ENCODE assay signal across 8 mouse cellular contexts in genomic region chr4:40703710-40704275, GRCm38 (mm10). TPM values are rescaled to one million over a fixed set of nuclear protein-coding genes. Genes with fewer than 3 reads are reported as not detected.
A peak's percentile ranks its signal among the peaks of the same experiment; 100 is the strongest.
DNase-seq lines count a peak whose midpoint lies in the region; ATAC-seq and TF ChIP-seq lines count a peak whose summit lies in the region.

No protein-coding gene starts in this region.

- no peaks in the 10 kb centered on the region for H3K36me3 ChIP-seq in testis, adult 2 months (ENCODE audit: control insufficient read depth, insufficient read depth, low read length)
- H3K36me3 ChIP-seq in intestine, embryonic 14.5 days (ENCODE audit: control insufficient read depth, insufficient read depth, low read length) = no peaks in the 10 kb centered on the region
- no peaks in the 10 kb centered on the region for H3K36me3 ChIP-seq in myocyte (ENCODE audit: control insufficient read depth, insufficient read depth)

- peak overlapping the region; percentile 97 for H3K27ac ChIP-seq in testis, adult 2 months (ENCODE audit: control insufficient read depth, insufficient read depth, low read depth, low read length)
- peak overlapping the region; percentile 97 for H3K27ac ChIP-seq in intestine, embryonic 14.5 days (ENCODE audit: low read depth)

- H3K27me3 ChIP-seq in testis, adult 2 months (ENCODE audit: control insufficient read depth, insufficient read depth, low read length) = no peaks in the 10 kb centered on the region
- no peaks in the 10 kb centered on the region for H3K27me3 ChIP-seq in intestine, embryonic 14.5 days (replicated peaks; ENCODE audit: control insufficient read depth, insufficient read depth, low read length)
- H3K27me3 ChIP-seq in myocyte (ENCODE audit: control insufficient read depth, insufficient read depth, insufficient read length) = no peaks in the 10 kb centered on the region

- ATAC-seq in intestine, embryonic 14.5 days (replicated peaks; ENCODE audit: low FRiP score, low TSS enrichment, low read depth) = no peak
- no peak for ATAC-seq in frontal cortex, adult (ENCODE audit: low TSS enrichment)

- peak overlapping the region; percentile 24 for H3ac ChIP-seq in myocyte (ENCODE audit: control insufficient read depth, insufficient read length)

- peak overlapping the region; percentile 96 for H3K4me3 ChIP-seq in testis, adult 2 months (ENCODE audit: control insufficient read depth, low read depth, low read length)
- H3K4me3 ChIP-seq in intestine, embryonic 14.5 days (ENCODE audit: low read depth, low read length) = peak overlapping the region; percentile 66
- peak overlapping the region; percentile 81 for H3K4me3 ChIP-seq in myocyte

- peak overlapping the region; percentile 90 for H3K4me2 ChIP-seq in intestine, embryonic 14.5 days (ENCODE audit: low read length)
- peak overlapping the region; percentile 88 for H3K4me2 ChIP-seq in myocyte (ENCODE audit: low read depth)

- 14% methylated on average over 9 of the region's 9 CpGs for WGBS in intestine, embryonic 14.5 days

- peak; percentile 22 for DNase-seq in adrenal gland, postnatal 10 days
- no peak for DNase-seq in adrenal gland, postnatal 4 days (ENCODE audit: low spot score in 2 of 2)
- DNase-seq in testis, postnatal 14 days (ENCODE audit: low spot score) = no peak
- DNase-seq in intestine, embryonic 14.5 days (ENCODE audit: low spot score) = no peak
- no peak for DNase-seq in thymus, postnatal 4 days

- peaks cover 22% of the 10 kb centered on the region for H3K79me2 ChIP-seq in myocyte (ENCODE audit: control insufficient read depth, insufficient read depth)

- no peak for TF ChIP-seq POLR2A in testis, adult 2 months (IDR thresholded peaks at IDR 0.05; ENCODE audit: control insufficient read depth, low read depth, low read length)
- TF ChIP-seq POLR2A in myocyte (IDR thresholded peaks at IDR 0.05; ENCODE audit: insufficient read length, low read depth) = no peak

- TF ChIP-seq CTCF in testis, adult 2 months (IDR thresholded peaks at IDR 0.05; ENCODE audit: control insufficient read depth, insufficient read depth, insufficient replicate concordance, low read depth, low read length) = no peak

- peaks cover 2% of the 10 kb centered on the region; the same call in 1 of the 2 replicates for H3K4me1 ChIP-seq in testis, adult 2 months (ENCODE audit: control insufficient read depth, insufficient read depth, low read length)
- H3K4me1 ChIP-seq in intestine, embryonic 14.5 days (replicated peaks; ENCODE audit: control insufficient read depth, insufficient read depth, low read length) = peaks cover 11% of the 10 kb centered on the region

- H3K9me3 ChIP-seq in intestine, embryonic 14.5 days (ENCODE audit: control insufficient read depth, low read length) = no peaks in the 10 kb centered on the region

- peak overlapping the region; percentile 67 for H3K9ac ChIP-seq in intestine, embryonic 14.5 days (ENCODE audit: low read length)

TF ChIP-seq in myocyte, 11 proteins besides CTCF, POLR2A, EP300 and RAD21:
- TF ChIP-seq POLR2AphosphoS2 (IDR thresholded peaks at IDR 0.05; ENCODE audit: insufficient read length, low read depth) = no peak

RNA-seq across cellular contexts. Expression of gene Aptx, which starts 0.8 kb away (rescaled TPM):
- total RNA-seq in adrenal gland, postnatal 10 days (2021) = 10 to 100 TPM; 15.3 to 22.1 TPM
- total RNA-seq in adrenal gland, postnatal 4 days (2021) = 10 to 100 TPM; 23.4 to 25.6 TPM
- 95.8 and 98.7 TPM in 2 replicates for polyA plus RNA-seq in testis, adult 2 months (2012; rRNA removed)
- polyA plus RNA-seq in intestine, embryonic 14.5 days (2014; fragmentation: Nextera tagmentation; extraction: Ambion mirVana) = 24.3 and 27.3 TPM in 2 replicates
- 20.4 TPM for polyA plus RNA-seq in myocyte (2012; fragmentation: generic; extraction: Trizol)

RNA-seq across cellular contexts. Expression of gene Dnaja1, which starts 18.2 kb away (rescaled TPM):
- 100 to 1,000 TPM; 199 to 219 TPM for total RNA-seq in adrenal gland, postnatal 10 days (2021)
- total RNA-seq in adrenal gland, postnatal 4 days (2021) = 100 to 1,000 TPM; 227 to 253 TPM
- polyA plus RNA-seq in testis, adult 2 months (2012; rRNA removed) = 16.7 and 22.3 TPM in 2 replicates
- 338 and 347 TPM in 2 replicates for polyA plus RNA-seq in intestine, embryonic 14.5 days (2014; fragmentation: Nextera tagmentation; extraction: Ambion mirVana)
- polyA plus RNA-seq in myocyte (2012; fragmentation: generic; extraction: Trizol) = 68.3 TPM

RNA-seq across cellular contexts. Expression of gene Smu1, which starts 53.9 kb away (rescaled TPM):
- 10 to 100 TPM; 57.2 to 62.3 TPM for total RNA-seq in adrenal gland, postnatal 10 days (2021)
- total RNA-seq in adrenal gland, postnatal 4 days (2021) = 10 to 100 TPM; 75.6 to 78.8 TPM
- 20.1 and 23.7 TPM in 2 replicates for polyA plus RNA-seq in testis, adult 2 months (2012; rRNA removed)
- 155 and 169 TPM in 2 replicates for polyA plus RNA-seq in intestine, embryonic 14.5 days (2014; fragmentation: Nextera tagmentation; extraction: Ambion mirVana)
- 67.5 TPM for polyA plus RNA-seq in myocyte (2012; fragmentation: generic; extraction: Trizol)
